Mouse (Mus musculus): ENCODE results near the gene Nav3. TPM values are rescaled to one million over a fixed set of nuclear protein-coding genes. Genes with fewer than 3 reads are reported as not detected.
"Not testable (repeated sequence)": the region's sequence is repeated elsewhere in the genome, so short reads cannot be mapped to it uniquely, and the experiment has no call there.

The Nav3 gene
- polyA plus RNA-seq, 1 experiment = 0.76 TPM

GRCm38 (mm10) chr10:110076575-110076974, 379.4 kb downstream of the Nav3 start:
- DNase-seq (ENCODE audit: low spot score) = no peak

- no peak for DNase-seq (ENCODE audit: low spot score)
These were observed 383.6 kb downstream of the Nav3 start for GRCm38 (mm10) chr10:110072355-110072754.

GRCm38 (mm10) chr10:110061166-110061565, 394.8 kb downstream of the Nav3 start:
- no peak for DNase-seq (ENCODE audit: low spot score)

GRCm38 (mm10) chr10:110037547-110037946, 418.5 kb downstream of the Nav3 start:
- no peak for DNase-seq (ENCODE audit: low spot score)

GRCm38 (mm10) chr10:110034582-110035099, 421.4 kb downstream of the Nav3 start:
- DNase-seq (ENCODE audit: low spot score) = no peak

GRCm38 (mm10) chr10:110024897-110025296, 431.1 kb downstream of the Nav3 start:
- DNase-seq (ENCODE audit: low spot score) = not testable (repeated sequence)

- DNase-seq (ENCODE audit: low spot score) = no peak
These were observed 433.9 kb downstream of the Nav3 start for GRCm38 (mm10) chr10:110022100-110022499.

- no peak for DNase-seq (ENCODE audit: low spot score)
These were observed 436.6 kb downstream of the Nav3 start for GRCm38 (mm10) chr10:110019266-110019866.

GRCm38 (mm10) chr10:110001328-110001727, 454.7 kb downstream of the Nav3 start:
- not testable (repeated sequence) for DNase-seq (ENCODE audit: low spot score)

GRCm38 (mm10) chr10:110000755-110001247, 455.2 kb downstream of the Nav3 start:
- DNase-seq (ENCODE audit: low spot score) = no peak

- no peak for DNase-seq (ENCODE audit: low spot score)
These were observed 456.1 kb downstream of the Nav3 start for GRCm38 (mm10) chr10:109999904-110000303.

GRCm38 (mm10) chr10:109994302-109994701, 461.7 kb downstream of the Nav3 start:
- DNase-seq (ENCODE audit: low spot score) = no peak

- no peak for DNase-seq (ENCODE audit: low spot score)
These were observed 470.0 kb downstream of the Nav3 start for GRCm38 (mm10) chr10:109985824-109986485.

GRCm38 (mm10) chr10:109976351-109976750, 479.7 kb downstream of the Nav3 start:
- DNase-seq (ENCODE audit: low spot score) = no peak

GRCm38 (mm10) chr10:109974177-109974576, 481.8 kb downstream of the Nav3 start:
- no peak for DNase-seq (ENCODE audit: low spot score)

- DNase-seq (ENCODE audit: low spot score) = no peak
These were observed 482.5 kb downstream of the Nav3 start for GRCm38 (mm10) chr10:109973483-109973882.

- DNase-seq (ENCODE audit: low spot score) = no peak
These were observed 505.7 kb downstream of the Nav3 start for GRCm38 (mm10) chr10:109950296-109950695.

GRCm38 (mm10) chr10:109929319-109929622, 526.7 kb downstream of the Nav3 start:
- DNase-seq (ENCODE audit: low spot score) = no peak

- no peak for DNase-seq (ENCODE audit: low spot score)
These were observed 527.3 kb downstream of the Nav3 start for GRCm38 (mm10) chr10:109928547-109929318.

- DNase-seq (ENCODE audit: low spot score) = no peak
These were observed 529.9 kb downstream of the Nav3 start for GRCm38 (mm10) chr10:109926149-109926548.

- DNase-seq (ENCODE audit: low spot score) = no peak
These were observed 531.9 kb downstream of the Nav3 start for GRCm38 (mm10) chr10:109924136-109924535.

- DNase-seq (ENCODE audit: low spot score) = no peak
These were observed 534.6 kb downstream of the Nav3 start for GRCm38 (mm10) chr10:109921368-109921767.

All from urinary bladder, adult 2 months (tissue).